Mouse (Mus musculus): Measurements from ENCODE around the gene Cntn4.
A peak's percentile ranks its signal among the peaks of the same experiment; 100 is the strongest.

- TF ChIP-seq CTCF (conservative IDR thresholded peaks at IDR 0.05; ENCODE audit: low read length) (peak; percentile 93), NANOG (IDR thresholded peaks at IDR 0.05; ENCODE audit: borderline replicate concordance, low read length) (no peak), POU5F1 (IDR thresholded peaks at IDR 0.05; ENCODE audit: borderline replicate concordance, low read length) (no peak)
These were observed 986.6 kb downstream of the Cntn4 start for GRCm38 (mm10) chr6:106663780-106664651.
